Mouse (Mus musculus) embryo, embryonic 10.5 days (tissue): ENCODE data around the gene Rab9.
A peak's percentile ranks its signal among the peaks of the same experiment; 100 is the strongest.

Experiments
- DNase-seq: peaks from one replicate; pipeline ENCODE4 v3.0.0-alpha.2; 2015; ENCODE audit warnings: low spot score

Rab9 gene

GRCm38 (mm10) chrX:166479365-166479983 lies at the start of gene Rab9:
TSS of gene Rab9 (minus strand) at chrX:166479867.
- peak; percentile 95 for DNase-seq

DNA sequence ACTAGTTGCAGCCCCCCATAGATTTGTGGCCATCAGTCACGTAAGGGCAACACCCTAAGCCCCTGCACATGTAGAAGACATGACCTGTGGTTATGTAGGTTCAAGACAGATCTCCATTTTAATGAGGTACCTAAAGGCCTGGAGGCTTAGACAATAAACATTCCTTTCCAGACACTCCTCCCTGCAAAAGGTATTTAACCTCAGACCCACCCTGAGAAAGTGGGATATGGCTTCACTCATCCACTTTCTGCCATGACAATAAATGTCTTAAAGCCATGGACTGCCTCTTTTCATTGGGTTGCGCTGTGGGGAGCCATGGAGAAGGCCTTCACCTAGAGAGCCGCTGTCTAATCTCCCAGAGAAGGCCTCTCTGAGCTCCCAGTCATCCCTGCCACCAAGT lies 48.5 kb upstream of the Rab9 start:
- no peak for DNase-seq

GRCm38 (mm10) chrX:166525637-166526315 lies 46.1 kb upstream of the Rab9 start:
- no peak for DNase-seq

DNA sequence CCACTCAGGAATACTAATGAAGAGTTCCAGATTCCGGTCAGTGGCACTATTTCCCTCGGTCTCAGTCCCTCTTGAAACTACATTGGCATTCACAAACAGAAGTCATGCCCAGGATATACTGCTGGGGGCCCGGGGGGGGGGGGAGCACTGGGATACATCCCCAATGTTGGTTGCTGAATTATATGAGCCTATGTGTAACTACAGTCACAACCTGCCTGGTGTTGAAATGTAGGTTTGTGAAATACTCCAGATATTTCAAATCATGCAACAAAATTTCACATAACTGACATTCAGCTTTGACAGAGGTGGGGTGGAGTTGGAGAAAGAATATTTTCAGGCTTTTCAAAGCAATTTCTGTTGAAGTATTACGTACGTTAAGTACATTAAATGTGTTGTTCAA lies 41.1 kb upstream of the Rab9 start:
- DNase-seq, result no peak

DNA sequence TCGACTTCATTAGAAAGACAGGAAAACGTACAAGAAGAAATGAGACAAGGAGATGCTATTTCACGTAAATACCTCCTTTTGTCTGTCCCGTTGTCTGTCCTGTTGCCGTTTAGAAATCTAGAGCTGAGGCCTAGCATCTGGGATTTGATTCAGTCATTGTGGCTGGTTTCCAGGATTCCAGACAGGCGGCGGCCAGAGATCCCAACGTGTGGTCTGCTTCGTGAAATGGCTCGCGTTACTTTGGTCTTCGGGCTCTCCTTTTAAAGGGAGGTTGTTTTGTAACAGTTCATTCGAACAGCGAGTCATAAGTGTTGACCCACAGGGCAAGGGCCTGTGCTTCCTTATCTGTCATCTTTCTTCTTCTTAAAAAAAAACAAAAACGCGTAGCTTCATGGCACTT lies 38.7 kb upstream of the Rab9 start, which contains the start of gene Tceanc:
TSS of gene Tceanc (minus strand) at position 223 of the 400 bp plus-strand sequence.
- no peak for DNase-seq

DNA sequence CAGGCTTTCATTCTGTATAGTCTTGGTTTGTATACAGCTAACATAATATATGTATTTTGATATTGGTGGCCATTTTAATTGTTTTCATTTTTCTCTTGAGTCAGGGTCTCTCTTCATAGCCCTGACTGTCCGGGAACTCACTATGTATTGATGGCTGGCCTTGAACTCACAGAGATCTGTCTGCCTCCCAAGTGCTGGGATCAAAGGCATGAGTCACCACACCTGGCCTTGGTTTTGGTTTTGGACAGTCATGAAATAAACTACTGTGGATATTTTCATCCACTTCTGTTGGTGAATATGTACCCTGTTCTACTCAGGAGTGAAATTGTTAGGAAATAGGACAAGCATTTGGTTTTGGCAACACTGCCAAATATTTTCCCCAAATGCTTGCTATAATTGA lies 37.0 kb upstream of the Rab9 start:
- no peak for DNase-seq

GRCm38 (mm10) chrX:166515923-166516322 lies 36.3 kb upstream of the Rab9 start:
- no peak for DNase-seq

DNA sequence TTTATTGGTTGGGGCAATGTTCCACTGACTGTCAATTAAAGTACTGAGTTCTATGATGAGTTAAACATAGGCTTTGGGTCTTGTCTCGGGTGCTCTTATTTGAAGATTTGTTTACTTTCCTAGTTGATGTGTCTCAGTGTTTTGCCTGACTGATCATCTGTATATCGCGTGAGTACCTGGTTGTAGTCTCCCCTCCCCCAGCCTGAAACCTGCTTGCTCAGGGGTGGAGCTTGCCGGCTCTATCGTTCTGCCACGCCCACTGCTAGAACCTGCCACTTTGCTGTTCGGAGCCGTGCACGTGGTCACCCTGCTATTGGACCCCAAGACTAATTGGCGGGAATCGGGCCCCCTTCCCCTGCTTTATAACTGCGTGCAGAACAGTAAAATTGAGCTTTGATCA lies 34.4 kb upstream of the Rab9 start:
- peak; percentile 15 for DNase-seq

DNA sequence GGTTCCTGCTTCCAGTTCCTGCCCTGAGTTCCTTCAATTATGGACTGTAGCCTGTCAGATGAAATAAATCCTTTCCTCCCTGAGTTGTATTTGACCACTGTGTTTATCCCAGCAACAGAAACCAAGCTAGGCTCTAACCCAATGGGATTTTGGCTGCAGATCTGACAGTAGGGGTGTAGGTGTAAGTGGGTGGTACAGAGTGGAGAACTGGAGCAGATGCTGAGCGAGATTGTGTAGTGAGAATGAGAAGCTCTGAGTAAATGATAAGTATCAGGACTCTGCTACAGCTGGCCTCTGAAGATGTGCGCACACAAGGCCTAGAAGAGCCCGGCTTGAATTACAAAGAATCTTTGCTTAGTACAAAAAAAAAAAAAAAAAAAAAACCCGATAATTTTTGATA lies 32.4 kb upstream of the Rab9 start:
- no peak for DNase-seq

DNA sequence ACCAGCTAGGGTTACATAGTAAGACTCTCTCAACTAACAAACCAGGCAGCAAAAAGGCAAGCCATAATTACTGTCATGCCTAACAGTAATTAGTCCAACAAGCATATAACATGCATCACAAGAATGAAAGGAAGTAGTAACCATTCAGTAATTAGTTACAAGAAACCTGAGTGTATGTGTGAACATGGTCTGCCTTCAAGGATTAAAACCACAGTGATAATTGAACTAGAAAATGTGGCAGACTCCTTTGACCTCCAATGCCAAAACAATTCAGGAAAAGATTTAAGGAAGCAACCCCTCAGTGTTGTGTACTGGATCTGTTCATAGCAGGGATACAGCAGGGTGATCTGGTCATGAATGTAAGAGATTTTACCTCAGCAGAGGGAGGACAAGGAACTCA lies 31.4 kb upstream of the Rab9 start:
- DNase-seq, result no peak

- peak; percentile 94 for DNase-seq
Observed at GRCm38 (mm10) chrX:166509761-166510738, 30.4 kb upstream of the Rab9 start.

- no peak for DNase-seq
Observed at GRCm38 (mm10) chrX:166504421-166504820, 24.8 kb upstream of the Rab9 start.

GRCm38 (mm10) chrX:166499496-166500190 lies 20.0 kb upstream of the Rab9 start:
- DNase-seq, result no peak

DNA sequence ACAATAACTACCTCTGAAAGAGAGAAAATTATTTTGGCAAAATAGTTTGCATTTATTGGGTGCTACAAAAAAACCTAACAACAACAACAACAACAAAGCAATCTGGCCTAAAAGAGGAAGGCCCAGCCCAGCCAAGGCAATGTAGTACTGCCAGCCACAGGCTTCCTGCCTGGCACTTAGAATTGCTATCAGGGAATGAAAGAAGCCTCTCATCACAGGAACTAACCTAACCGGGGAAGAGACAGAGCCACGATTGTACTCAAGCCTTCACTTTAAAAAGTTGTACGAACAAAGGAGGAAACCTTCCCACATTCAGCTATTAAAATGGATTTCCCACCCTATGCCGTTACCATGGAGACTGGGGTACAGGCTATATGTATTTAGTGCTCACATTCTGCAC lies 18.1 kb upstream of the Rab9 start:
- no peak for DNase-seq

DNA sequence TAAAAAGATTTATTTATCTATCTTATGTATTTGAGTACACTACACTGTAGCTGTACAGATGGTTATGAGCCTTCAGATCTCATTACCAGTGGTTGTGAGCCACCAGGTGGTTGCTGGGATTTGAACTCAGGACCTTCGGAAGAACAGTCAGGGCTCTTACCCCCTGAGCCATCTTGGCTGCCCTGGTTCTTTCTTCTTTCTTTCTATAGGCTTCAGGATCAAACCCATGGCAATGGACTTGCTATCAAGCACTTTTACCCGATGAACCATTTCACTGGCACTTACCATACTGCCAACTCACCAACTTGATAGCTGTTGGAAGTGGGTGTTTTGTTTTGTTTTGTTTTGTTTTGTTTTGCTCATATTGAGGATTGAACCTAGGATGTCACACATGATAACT lies 15.4 kb upstream of the Rab9 start:
- DNase-seq, result no peak

- DNase-seq, result peak; percentile 22
Observed at GRCm38 (mm10) chrX:166478631-166479364, 869 bp downstream of the Rab9 start.

GRCm38 (mm10) chrX:166477393-166477792 lies 2.3 kb downstream of the Rab9 start:
- no peak for DNase-seq

DNA sequence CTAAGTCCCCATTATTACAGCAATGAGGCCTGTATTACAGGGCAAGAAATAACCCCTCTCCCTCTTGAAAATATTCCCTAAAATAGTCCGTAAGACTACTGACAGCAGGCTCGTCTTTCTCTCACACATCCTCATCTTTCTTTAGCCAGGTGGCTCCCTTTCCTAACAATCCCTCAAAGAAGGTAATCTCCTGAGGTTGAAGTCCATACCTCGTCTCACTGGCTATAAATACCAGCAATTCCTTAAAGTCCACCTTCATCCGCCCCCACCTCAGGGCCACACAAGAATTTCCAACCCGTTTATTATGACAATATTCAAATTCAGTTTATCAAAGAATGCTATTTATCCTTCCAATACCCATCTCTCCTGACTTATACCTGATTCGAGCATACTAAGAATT lies 7.1 kb downstream of the Rab9 start:
- DNase-seq, result no peak

- no peak for DNase-seq
Observed at GRCm38 (mm10) chrX:166468321-166468720, 11.3 kb downstream of the Rab9 start.

DNA sequence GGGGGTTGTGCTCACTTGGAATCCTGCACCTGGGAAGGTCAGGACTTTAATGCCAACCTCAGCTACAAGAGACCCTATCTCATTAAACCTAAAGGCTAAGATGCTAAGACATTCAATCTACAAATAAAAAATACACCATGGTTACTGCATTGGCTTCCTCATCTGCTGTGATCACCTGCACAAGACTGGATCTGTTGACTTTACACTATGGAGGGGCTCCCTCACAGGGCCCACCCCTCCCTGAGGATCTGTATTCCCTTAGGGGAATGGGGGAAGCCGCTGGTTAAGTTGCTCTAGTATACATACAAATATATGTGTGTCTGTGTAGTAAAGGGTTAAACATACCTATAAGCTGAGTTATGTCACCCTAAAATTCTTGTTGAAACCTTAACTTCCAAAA lies 24.1 kb downstream of the Rab9 start:
- DNase-seq, result no peak

GRCm38 (mm10) chrX:166454331-166454730 lies 25.3 kb downstream of the Rab9 start:
- no peak for DNase-seq
